Mouse (Mus musculus): ENCODE measurements around the gene Fezf1.

Gene Fezf1

GRCm38 (mm10) chr6:23248313-23249052 is at the start of gene Fezf1:
Fezf1 (minus strand) TSS chr6:23248362.
- DNase-seq (ENCODE audit: low spot score) = no peak

- no peak for DNase-seq (ENCODE audit: low spot score)
Observed at GRCm38 (mm10) chr6:23294685-23295084, 46.5 kb upstream of the Fezf1 start.

- DNase-seq (ENCODE audit: low spot score) = no peak
Observed at GRCm38 (mm10) chr6:23288752-23289151, 40.6 kb upstream of the Fezf1 start.

- DNase-seq (ENCODE audit: low spot score) = no peak
Observed at GRCm38 (mm10) chr6:23281514-23281820, 33.3 kb upstream of the Fezf1 start.

- no peak for DNase-seq (ENCODE audit: low spot score)
Observed at GRCm38 (mm10) chr6:23280811-23281513, 32.8 kb upstream of the Fezf1 start.

- no peak for DNase-seq (ENCODE audit: low spot score)
Observed at GRCm38 (mm10) chr6:23273483-23273882, 25.3 kb upstream of the Fezf1 start.

- no peak for DNase-seq (ENCODE audit: low spot score)
Observed at GRCm38 (mm10) chr6:23272979-23273378, 24.8 kb upstream of the Fezf1 start.

GRCm38 (mm10) chr6:23272542-23272941 is 24.4 kb upstream of the Fezf1 start:
- no peak for DNase-seq (ENCODE audit: low spot score)

GRCm38 (mm10) chr6:23260738-23261050 is 12.5 kb upstream of the Fezf1 start:
- DNase-seq (ENCODE audit: low spot score) = no peak

GRCm38 (mm10) chr6:23260016-23260737 is 12.0 kb upstream of the Fezf1 start:
- DNase-seq (ENCODE audit: low spot score) = no peak

- no peak for DNase-seq (ENCODE audit: low spot score)
Observed at GRCm38 (mm10) chr6:23257981-23258380, 9.8 kb upstream of the Fezf1 start.

GRCm38 (mm10) chr6:23255161-23255560 is 7.0 kb upstream of the Fezf1 start:
- DNase-seq (ENCODE audit: low spot score) = no peak

GRCm38 (mm10) chr6:23254644-23255043 is 6.5 kb upstream of the Fezf1 start:
- DNase-seq (ENCODE audit: low spot score) = no peak

- no peak for DNase-seq (ENCODE audit: low spot score)
Observed at GRCm38 (mm10) chr6:23253353-23254311, 5.5 kb upstream of the Fezf1 start.

GRCm38 (mm10) chr6:23252196-23253135 is 4.3 kb upstream of the Fezf1 start:
- DNase-seq (ENCODE audit: low spot score) = no peak

GRCm38 (mm10) chr6:23251431-23251830 is 3.3 kb upstream of the Fezf1 start:
- no peak for DNase-seq (ENCODE audit: low spot score)

GRCm38 (mm10) chr6:23250288-23250955 is 2.3 kb upstream of the Fezf1 start:
- DNase-seq (ENCODE audit: low spot score) = no peak

- DNase-seq (ENCODE audit: low spot score) = no peak
Observed at GRCm38 (mm10) chr6:23249616-23250287, 1.6 kb upstream of the Fezf1 start.

GRCm38 (mm10) chr6:23249053-23249401 is 865 bp upstream of the Fezf1 start:
- DNase-seq (ENCODE audit: low spot score) = no peak

Data from spleen, adult 12 weeks (tissue).